Mouse (Mus musculus): ENCODE measurements around the gene Fut2. TPM values are rescaled to one million over a fixed set of nuclear protein-coding genes. Genes with fewer than 3 reads are reported as not detected.
A peak's percentile ranks its signal among the peaks of the same experiment; 100 is the strongest.

The Fut2 gene
- polyA plus RNA-seq, 1 experiment from 2014 or later: not detected

DNA sequence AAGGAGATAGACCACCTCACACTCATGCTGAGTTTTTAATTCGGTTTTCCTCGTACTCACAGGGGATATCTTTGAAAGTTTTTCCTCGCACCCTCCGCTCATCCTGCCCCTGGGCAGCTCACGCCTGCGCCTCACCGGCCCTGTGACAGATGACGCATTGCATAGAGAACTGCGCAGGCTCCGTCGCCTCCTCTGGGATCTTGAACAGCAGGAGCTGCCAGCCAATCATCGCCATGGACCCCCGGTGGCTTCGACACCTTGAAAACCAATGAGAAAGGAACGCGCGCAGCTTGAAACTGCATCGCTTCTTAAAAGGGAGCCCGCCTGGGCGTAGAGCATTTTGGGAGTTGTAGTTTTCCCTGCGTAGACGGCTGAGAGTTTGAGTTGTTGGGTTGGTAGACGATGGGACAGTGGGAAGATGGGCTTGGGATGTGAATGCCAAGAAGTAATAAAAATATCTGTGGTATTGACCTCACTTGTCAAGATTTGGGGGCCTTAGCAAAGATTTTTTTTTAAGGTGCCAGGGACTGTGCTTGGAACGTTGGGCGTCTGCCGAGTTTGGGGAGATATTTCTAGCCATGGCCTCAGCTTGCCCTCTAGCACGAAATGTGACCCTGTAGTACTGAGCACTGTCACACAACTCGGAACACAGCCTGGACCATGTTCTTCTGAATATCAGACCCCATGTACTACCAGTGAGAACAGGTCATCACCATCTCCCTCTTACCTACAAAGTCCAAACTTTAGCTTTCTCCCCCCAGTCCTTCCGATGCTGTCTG lies 27.4 kb downstream of the Fut2 start:
- Histone ChIP-seq H3K4me2 (ENCODE audit: low read depth, low read length) (peak overlapping the region; percentile 2; the same call in 1 of the 2 replicates), H3K36me3 (replicated peaks; ENCODE audit: control insufficient read depth, insufficient read depth, low read depth, low read length) (no peaks in the 10 kb centered on the region), H3K27me3 (ENCODE audit: control insufficient read depth, insufficient read depth, low read length) (no peaks in the 10 kb centered on the region), H3K9me3 (replicated peaks; ENCODE audit: control insufficient read depth, low read length) (no peaks in the 10 kb centered on the region), H3K27ac (replicated peaks; ENCODE audit: low read depth, low read length) (no peak overlapping the region), H3K4me1 (ENCODE audit: control insufficient read depth, insufficient read depth, low read length) (no peaks in the 10 kb centered on the region), H3K9ac (replicated peaks; ENCODE audit: low read length) (no peak overlapping the region), H3K4me3 (ENCODE audit: low read depth, low read length) (0 out of 2 replicates have a peak overlapping the region, but pooled peaks have one; percentile 1)
- WGBS: 17% methylated on average over 29 of the region's 29 CpGs
- peak; percentile 99 for DNase-seq (ENCODE audit: low spot score)
- peak; percentile 84 for ATAC-seq (replicated peaks; ENCODE audit: insufficient number of reproducible peaks, low FRiP score, low TSS enrichment, low read depth)

DNA sequence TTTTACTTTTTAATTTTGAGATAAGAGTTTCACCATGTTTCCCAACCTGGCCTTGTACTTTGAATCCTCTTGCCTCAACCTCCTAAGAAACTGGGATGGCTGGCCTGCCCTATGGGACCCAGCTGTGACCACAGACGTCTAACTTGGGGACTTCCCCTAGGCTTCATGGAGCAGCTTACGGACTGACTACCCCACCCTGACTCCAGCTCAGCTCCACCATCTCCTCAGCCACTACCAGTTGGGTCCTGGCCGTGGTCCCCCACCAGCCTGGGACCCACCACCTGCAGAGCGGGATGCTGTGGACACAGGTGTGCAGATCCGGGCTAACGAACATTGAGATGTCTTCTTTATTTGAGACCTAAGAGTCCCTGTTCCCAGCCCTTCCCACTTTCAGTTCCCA lies 28.5 kb downstream of the Fut2 start:
- DNase-seq (ENCODE audit: low spot score): no peak
- Histone ChIP-seq H3K27ac (replicated peaks; ENCODE audit: low read depth, low read length) (no peak overlapping the region), H3K4me1 (ENCODE audit: control insufficient read depth, insufficient read depth, low read length) (no peaks in the 10 kb centered on the region), H3K9ac (replicated peaks; ENCODE audit: low read length) (no peak overlapping the region), H3K9me3 (replicated peaks; ENCODE audit: control insufficient read depth, low read length) (no peaks in the 10 kb centered on the region), H3K27me3 (ENCODE audit: control insufficient read depth, insufficient read depth, low read length) (no peaks in the 10 kb centered on the region), H3K4me3 (ENCODE audit: low read depth, low read length) (no peak overlapping the region), H3K4me2 (ENCODE audit: low read depth, low read length) (no peak overlapping the region), H3K36me3 (replicated peaks; ENCODE audit: control insufficient read depth, insufficient read depth, low read depth, low read length) (no peaks in the 10 kb centered on the region)
- 90% methylated on average over 6 of the region's 6 CpGs for WGBS
- no peak for ATAC-seq (replicated peaks; ENCODE audit: insufficient number of reproducible peaks, low FRiP score, low TSS enrichment, low read depth)

DNA sequence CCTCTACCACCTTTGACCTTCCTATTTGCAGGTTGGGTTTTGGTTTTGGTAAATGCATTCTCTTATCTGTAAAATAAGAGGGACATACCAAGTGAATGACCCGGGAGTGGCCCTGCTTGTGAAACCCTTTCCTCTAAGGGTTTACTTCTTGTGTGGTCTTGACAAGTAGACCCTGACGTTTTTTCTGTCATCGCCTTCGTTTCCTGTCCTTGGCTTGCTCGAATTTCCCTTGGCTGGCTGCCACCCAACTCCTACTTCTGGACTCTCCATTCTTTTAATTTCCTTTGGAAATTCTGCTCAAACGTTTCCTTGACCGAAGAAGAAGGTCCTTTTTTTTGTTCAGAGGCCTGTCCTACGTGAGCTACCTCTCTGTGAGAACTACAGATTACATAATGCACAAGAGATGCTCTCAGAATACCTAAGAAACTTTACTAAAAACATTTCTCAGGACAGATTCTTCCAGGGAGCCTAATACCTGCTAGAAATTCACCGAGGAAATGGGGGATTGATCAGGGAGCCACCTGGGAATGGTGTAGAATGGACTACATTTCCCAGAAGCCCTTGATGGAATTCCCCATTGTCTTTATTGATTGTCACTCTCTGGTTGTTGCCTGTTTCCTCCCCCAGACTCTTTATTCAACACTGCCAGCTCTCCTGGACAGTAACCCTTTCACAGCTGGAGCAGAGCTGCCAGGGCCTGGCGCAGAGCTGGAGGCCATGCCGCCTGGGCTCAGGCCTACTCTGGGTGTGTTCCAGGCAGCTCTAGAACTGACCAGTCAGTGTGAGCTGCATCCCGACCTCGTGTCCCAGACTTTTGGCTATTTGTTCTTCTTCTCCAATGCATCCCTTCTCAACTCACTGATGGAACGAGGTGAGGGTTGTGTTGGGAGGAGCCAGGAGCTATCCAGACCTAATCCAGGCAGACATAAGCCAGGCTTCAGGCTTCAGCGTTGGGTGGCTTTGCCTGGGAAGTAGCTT lies 30.2 kb downstream of the Fut2 start:
- no peak overlapping the region for H3K9ac ChIP-seq (replicated peaks; ENCODE audit: low read length)
- no peak overlapping the region for H3K4me2 ChIP-seq (ENCODE audit: low read depth, low read length)
- DNase-seq (ENCODE audit: low spot score): no peak
- H3K36me3 ChIP-seq (replicated peaks; ENCODE audit: control insufficient read depth, insufficient read depth, low read depth, low read length): no peaks in the 10 kb centered on the region
- no peaks in the 10 kb centered on the region for H3K9me3 ChIP-seq (replicated peaks; ENCODE audit: control insufficient read depth, low read length)
- no peaks in the 10 kb centered on the region; the same call in 1 of the 2 replicates for H3K4me1 ChIP-seq (ENCODE audit: control insufficient read depth, insufficient read depth, low read length)
- peaks cover 5% of the 10 kb centered on the region; the same call in 1 of the 2 replicates for H3K27me3 ChIP-seq (ENCODE audit: control insufficient read depth, insufficient read depth, low read length)
- WGBS: 83% methylated on average over 15 of the region's 15 CpGs
- no peak for ATAC-seq (replicated peaks; ENCODE audit: insufficient number of reproducible peaks, low FRiP score, low TSS enrichment, low read depth)
- no peak overlapping the region for H3K4me3 ChIP-seq (ENCODE audit: low read depth, low read length)
- H3K27ac ChIP-seq (replicated peaks; ENCODE audit: low read depth, low read length): no peak overlapping the region

DNA sequence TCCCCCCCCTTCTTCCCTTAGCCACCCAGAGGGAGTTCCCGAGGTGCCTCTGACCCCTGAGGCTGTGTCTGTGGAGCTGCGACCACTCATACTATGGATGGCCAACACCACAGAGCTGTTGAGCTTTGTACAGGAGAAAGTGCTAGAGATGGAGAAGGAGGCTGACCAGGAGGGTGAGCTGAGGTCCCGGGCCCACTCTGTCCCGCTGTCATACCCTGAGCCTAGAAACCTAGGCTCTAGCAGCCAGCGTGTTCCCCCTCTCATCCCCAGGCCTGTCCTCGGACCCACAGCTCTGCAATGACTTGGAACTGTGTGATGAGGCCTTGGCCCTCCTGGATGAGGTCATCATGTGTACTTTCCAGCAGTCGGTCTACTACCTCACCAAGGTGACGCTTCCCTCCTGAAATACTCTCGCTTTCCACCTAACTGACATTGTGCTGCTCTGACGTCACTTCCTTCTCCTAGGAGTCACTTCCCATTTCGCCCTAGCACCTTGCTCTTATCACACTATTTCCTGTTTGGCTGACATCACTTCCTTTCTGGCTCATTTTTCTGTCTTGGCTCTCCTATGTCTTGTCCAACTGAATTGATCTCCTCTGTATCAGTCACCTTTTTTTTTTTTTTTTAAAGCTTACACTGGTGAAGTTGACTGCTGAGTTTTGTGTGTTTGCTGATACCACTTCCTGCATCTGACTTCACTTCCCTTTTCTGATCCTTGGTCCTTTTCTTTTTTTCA lies 31.1 kb downstream of the Fut2 start:
- Histone ChIP-seq H3K27me3 (ENCODE audit: control insufficient read depth, insufficient read depth, low read length) (peaks cover 5% of the 10 kb centered on the region; the same call in 1 of the 2 replicates), H3K9ac (replicated peaks; ENCODE audit: low read length) (no peak overlapping the region), H3K9me3 (replicated peaks; ENCODE audit: control insufficient read depth, low read length) (no peaks in the 10 kb centered on the region), H3K36me3 (replicated peaks; ENCODE audit: control insufficient read depth, insufficient read depth, low read depth, low read length) (no peaks in the 10 kb centered on the region), H3K4me2 (ENCODE audit: low read depth, low read length) (no peak overlapping the region), H3K27ac (replicated peaks; ENCODE audit: low read depth, low read length) (no peak overlapping the region), H3K4me3 (ENCODE audit: low read depth, low read length) (no peak overlapping the region), H3K4me1 (ENCODE audit: control insufficient read depth, insufficient read depth, low read length) (no peaks in the 10 kb centered on the region; the same call in 1 of the 2 replicates)
- no peak for DNase-seq (ENCODE audit: low spot score)
- ATAC-seq (replicated peaks; ENCODE audit: insufficient number of reproducible peaks, low FRiP score, low TSS enrichment, low read depth): no peak
- 90% methylated on average over 11 of the region's 11 CpGs for whole genome bisulfite sequencing

DNA sequence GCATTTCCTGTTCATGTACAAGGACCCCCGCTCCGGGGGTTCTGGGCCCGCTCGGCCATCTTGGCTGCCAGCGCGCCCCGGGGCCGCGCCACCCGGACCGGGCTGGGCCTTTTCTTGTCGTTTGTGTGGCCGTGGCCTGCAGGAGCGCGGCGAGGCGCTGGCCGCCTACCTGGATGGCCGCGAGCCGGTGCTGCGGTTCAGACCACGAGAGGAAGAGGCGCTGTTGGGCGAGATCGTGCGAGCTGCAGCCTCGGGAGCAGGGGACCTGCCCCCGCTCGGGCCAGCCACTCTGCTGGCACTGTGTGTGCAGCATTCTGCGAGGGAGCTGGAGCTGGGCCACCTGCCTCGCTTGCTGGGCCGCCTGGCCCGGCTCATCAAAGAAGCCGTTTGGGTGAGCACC lies 33.7 kb downstream of the Fut2 start:
- H3K27me3 ChIP-seq (ENCODE audit: control insufficient read depth, insufficient read depth, low read length): peaks cover 17% of the 10 kb centered on the region
- no peak overlapping the region for H3K27ac ChIP-seq (replicated peaks; ENCODE audit: low read depth, low read length)
- H3K36me3 ChIP-seq (replicated peaks; ENCODE audit: control insufficient read depth, insufficient read depth, low read depth, low read length): no peaks in the 10 kb centered on the region
- no peaks in the 10 kb centered on the region; the same call in 1 of the 2 replicates for H3K4me1 ChIP-seq (ENCODE audit: control insufficient read depth, insufficient read depth, low read length)
- no peaks in the 10 kb centered on the region for H3K9me3 ChIP-seq (replicated peaks; ENCODE audit: control insufficient read depth, low read length)
- peak overlapping the region; percentile 54 for H3K9ac ChIP-seq (replicated peaks; ENCODE audit: low read length)
- DNase-seq (ENCODE audit: low spot score): peak; percentile 58
- H3K4me2 ChIP-seq (ENCODE audit: low read depth, low read length): peak overlapping the region; percentile 46
- ATAC-seq (replicated peaks; ENCODE audit: insufficient number of reproducible peaks, low FRiP score, low TSS enrichment, low read depth): no peak
- peak overlapping the region; percentile 12; the same call in 1 of the 2 replicates for H3K4me3 ChIP-seq (ENCODE audit: low read depth, low read length)
- WGBS: 13% methylated on average over 35 of the region's 35 CpGs

DNA sequence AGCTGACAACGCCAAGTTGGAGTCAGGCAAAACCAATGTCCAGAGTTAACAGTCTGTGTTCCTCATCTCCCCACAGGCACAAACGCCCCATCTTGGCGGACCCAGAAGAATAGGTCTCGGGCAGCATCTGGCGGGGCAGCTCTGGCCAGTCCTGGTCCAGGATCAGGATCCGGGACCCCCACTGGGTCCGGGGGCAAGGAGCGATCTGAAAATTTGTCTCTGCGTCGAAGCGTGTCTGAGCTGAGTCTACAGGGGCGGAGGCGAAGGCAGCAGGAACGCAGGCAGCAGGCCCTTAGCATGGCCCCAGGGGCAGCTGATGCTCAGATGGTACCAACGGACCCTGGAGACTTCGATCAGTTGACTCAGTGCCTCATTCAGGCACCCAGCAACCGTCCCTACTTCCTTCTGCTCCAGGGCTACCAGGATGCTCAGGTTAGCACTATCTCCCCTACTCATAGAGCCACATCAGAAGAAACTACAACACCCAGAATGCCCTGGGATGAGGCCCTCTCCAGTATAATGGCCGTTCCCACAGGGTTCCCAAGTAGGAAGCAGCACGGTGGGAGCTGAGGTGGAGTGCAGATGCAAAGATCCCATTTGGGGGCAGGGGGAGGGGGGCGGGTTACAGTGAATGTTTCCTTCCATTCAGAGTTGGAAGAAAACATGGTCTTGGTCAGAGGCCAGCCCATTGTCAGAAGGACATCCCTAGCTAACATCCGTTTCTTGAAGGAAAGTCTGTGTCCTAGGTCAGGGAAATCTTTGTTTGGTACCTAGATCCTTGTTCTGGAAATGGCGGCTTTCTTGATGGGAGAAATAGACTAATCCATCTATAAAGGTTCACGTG lies 35.9 kb downstream of the Fut2 start:
- no peaks in the 10 kb centered on the region for H3K9me3 ChIP-seq (replicated peaks; ENCODE audit: control insufficient read depth, low read length)
- no peak overlapping the region for H3K4me2 ChIP-seq (ENCODE audit: low read depth, low read length)
- DNase-seq (ENCODE audit: low spot score): no peak
- no peak overlapping the region for H3K9ac ChIP-seq (replicated peaks; ENCODE audit: low read length)
- 74% methylated on average over 23 of the region's 23 CpGs for WGBS
- H3K27ac ChIP-seq (replicated peaks; ENCODE audit: low read depth, low read length): no peak overlapping the region
- H3K4me3 ChIP-seq (ENCODE audit: low read depth, low read length): no peak overlapping the region
- no peaks in the 10 kb centered on the region for H3K36me3 ChIP-seq (replicated peaks; ENCODE audit: control insufficient read depth, insufficient read depth, low read depth, low read length)
- H3K27me3 ChIP-seq (ENCODE audit: control insufficient read depth, insufficient read depth, low read length): peaks cover 19% of the 10 kb centered on the region
- ATAC-seq (replicated peaks; ENCODE audit: insufficient number of reproducible peaks, low FRiP score, low TSS enrichment, low read depth): no peak
- H3K4me1 ChIP-seq (ENCODE audit: control insufficient read depth, insufficient read depth, low read length): no peaks in the 10 kb centered on the region; the same call in 1 of the 2 replicates

Measured in embryonic facial prominence, embryonic 11.5 days (tissue).